Mouse (Mus musculus): ENCODE results near the gene Nop56.

The Nop56 gene

GRCm38 (mm10) chr2:130294218-130294935, 20.1 kb downstream of the Nop56 start:
- in situ Hi-C loops (cut with MboI; ENCODE audit: unreplicated experiment in 2 of 2) = loop anchor here (5.0 to 25.0 kb wide), 5 partner anchors 68 to 968 kb away; partner anchors contain the start of gene Pank2 (in 1 of the 2)

- in situ Hi-C loops (cut with MboI; ENCODE audit: unreplicated experiment in 2 of 2) = loop anchor here (5.0 to 25.0 kb wide), 5 partner anchors 67 to 967 kb away; partner anchors contain the start of gene Pank2 (in 1 of the 2)
These were observed 20.7 kb downstream of the Nop56 start, which contains the start of gene Ebf4 for GRCm38 (mm10) chr2:130294936-130295277. TSS of gene Ebf4 (plus strand) at chr2:130295169.

- in situ Hi-C loops (cut with MboI; ENCODE audit: unreplicated experiment in 2 of 2) = loop anchor here in 1 of 2 experiments (10.0 to 25.0 kb wide), 2 partner anchors 469 to 967 kb away; partner anchors contain the start of gene Pank2
These were observed 21.3 kb downstream of the Nop56 start for GRCm38 (mm10) chr2:130295331-130296133.

GRCm38 (mm10) chr2:130296134-130296745, 22.0 kb downstream of the Nop56 start:
- in situ Hi-C loops (cut with MboI; ENCODE audit: unreplicated experiment in 2 of 2) = loop anchor here in 1 of 2 experiments (10.0 to 25.0 kb wide), 2 partner anchors 469 to 966 kb away; partner anchors contain the start of gene Pank2

GRCm38 (mm10) chr2:130297580-130297979, 23.4 kb downstream of the Nop56 start:
- in situ Hi-C loops (cut with MboI; ENCODE audit: unreplicated experiment in 2 of 2) = loop anchor here in 1 of 2 experiments (10.0 to 25.0 kb wide), 2 partner anchors 467 to 965 kb away; partner anchors contain the start of gene Pank2

GRCm38 (mm10) chr2:130303014-130303413, 28.8 kb downstream of the Nop56 start:
- in situ Hi-C loops (cut with MboI; ENCODE audit: unreplicated experiment in 2 of 2) = no loop called here

GRCm38 (mm10) chr2:130327057-130327456, 52.8 kb downstream of the Nop56 start:
- in situ Hi-C loops (cut with MboI; ENCODE audit: unreplicated experiment in 2 of 2) = no loop called here

Measured in v-Abl transformed pro-B cells (cell line).